ENCODE assay signal across 8 mouse cellular contexts in the genomic region with DNA sequence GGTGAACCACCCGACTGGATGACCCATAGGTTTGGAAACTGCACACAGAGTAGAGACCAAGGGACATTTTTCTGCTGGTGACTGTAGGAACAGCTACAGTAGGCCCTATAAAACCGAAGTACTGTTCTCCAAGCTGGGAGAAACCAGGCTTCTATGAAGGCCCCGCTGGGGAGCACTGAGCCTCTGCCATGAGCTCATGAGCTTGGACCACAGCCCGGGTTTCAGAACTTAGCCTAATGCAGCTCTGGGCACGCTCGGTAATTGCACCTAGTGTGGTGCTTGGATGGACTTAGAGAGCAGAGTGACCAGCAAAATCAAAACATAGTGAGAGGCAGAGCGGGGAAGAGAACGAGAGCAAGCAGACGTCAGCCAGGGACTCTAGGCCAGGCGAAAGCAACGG.
DNase-seq lines count a peak whose midpoint lies in the region; ATAC-seq and TF ChIP-seq lines count a peak whose summit lies in the region.

No protein-coding gene starts in this region.

- H3K36me3 ChIP-seq in hindbrain, postnatal 0 days (ENCODE audit: insufficient read depth, low read length), result no peaks in the 10 kb centered on the region
- no peaks in the 10 kb centered on the region for H3K36me3 ChIP-seq in hindbrain, embryonic 11.5 days (ENCODE audit: control insufficient read depth, insufficient read depth, low read length)
- H3K36me3 ChIP-seq in forebrain, embryonic 14.5 days (ENCODE audit: control insufficient read depth, insufficient read depth, low read length), result no peaks in the 10 kb centered on the region
- H3K36me3 ChIP-seq in liver, embryonic 15.5 days (replicated peaks), result no peaks in the 10 kb centered on the region

- H3K4me3 ChIP-seq in hindbrain, postnatal 0 days (ENCODE audit: low read length), result no peak overlapping the region
- no peak overlapping the region for H3K4me3 ChIP-seq in hindbrain, embryonic 11.5 days (ENCODE audit: low read depth, low read length)
- no peak overlapping the region for H3K4me3 ChIP-seq in forebrain, embryonic 14.5 days (ENCODE audit: low read depth, low read length)
- H3K4me3 ChIP-seq in liver, embryonic 15.5 days (replicated peaks), result no peak overlapping the region

- no peaks in the 10 kb centered on the region for H3K9me3 ChIP-seq in hindbrain, postnatal 0 days (ENCODE audit: low read length)
- no peaks in the 10 kb centered on the region for H3K9me3 ChIP-seq in hindbrain, embryonic 11.5 days (ENCODE audit: control insufficient read depth, low read length)
- H3K9me3 ChIP-seq in forebrain, embryonic 14.5 days (replicated peaks; ENCODE audit: control insufficient read depth, low read length), result no peaks in the 10 kb centered on the region
- H3K9me3 ChIP-seq in liver, embryonic 15.5 days (replicated peaks), result no peaks in the 10 kb centered on the region

- WGBS in hindbrain, postnatal 0 days, result 70% methylated on average over 11 of the region's 11 CpGs
- WGBS in hindbrain, embryonic 11.5 days, result 91% methylated on average over 11 of the region's 11 CpGs
- 91% methylated on average over 11 of the region's 11 CpGs for WGBS in forebrain, embryonic 14.5 days
- 81% methylated on average over 11 of the region's 11 CpGs for WGBS in liver, embryonic 15.5 days (ENCODE audit: insufficient replicate concordance)

- no peak overlapping the region for H3K4me2 ChIP-seq in hindbrain, postnatal 0 days (ENCODE audit: low read depth, low read length)
- H3K4me2 ChIP-seq in hindbrain, embryonic 11.5 days (replicated peaks; ENCODE audit: low read depth, low read length), result no peak overlapping the region
- H3K4me2 ChIP-seq in forebrain, embryonic 14.5 days (ENCODE audit: low read length), result no peak overlapping the region
- H3K4me2 ChIP-seq in liver, embryonic 15.5 days, result peak overlapping the region; percentile 81; the same call in 1 of the 2 replicates

- H3K9ac ChIP-seq in hindbrain, postnatal 0 days (replicated peaks; ENCODE audit: low read length), result no peak overlapping the region
- H3K9ac ChIP-seq in hindbrain, embryonic 11.5 days (ENCODE audit: low read depth, low read length), result no peak overlapping the region
- H3K9ac ChIP-seq in forebrain, embryonic 14.5 days (ENCODE audit: low read length), result no peak overlapping the region
- H3K9ac ChIP-seq in liver, embryonic 15.5 days, result no peak overlapping the region

- H3K27ac ChIP-seq in hindbrain, postnatal 0 days, result no peak overlapping the region
- H3K27ac ChIP-seq in hindbrain, embryonic 11.5 days (ENCODE audit: low read depth, low read length), result no peak overlapping the region
- H3K27ac ChIP-seq in forebrain, embryonic 14.5 days (ENCODE audit: low read depth, low read length), result no peak overlapping the region
- peak overlapping the region; percentile 89 for H3K27ac ChIP-seq in liver, embryonic 15.5 days (replicated peaks)

- peak; percentile 48; the same call in 1 of the 2 replicates for ATAC-seq in hindbrain, postnatal 0 days
- no peak for ATAC-seq in hindbrain, embryonic 11.5 days (ENCODE audit: low FRiP score)
- ATAC-seq in forebrain, embryonic 14.5 days, result no peak
- no peak for ATAC-seq in liver, embryonic 15.5 days (ENCODE audit: insufficient read depth)
- ATAC-seq in frontal cortex, adult (ENCODE audit: low TSS enrichment), result no peak

- no peaks in the 10 kb centered on the region for H3K27me3 ChIP-seq in hindbrain, postnatal 0 days (ENCODE audit: insufficient read depth, low read length)
- H3K27me3 ChIP-seq in hindbrain, embryonic 11.5 days (ENCODE audit: control insufficient read depth, insufficient read depth, low read length), result no peaks in the 10 kb centered on the region
- H3K27me3 ChIP-seq in forebrain, embryonic 14.5 days (replicated peaks; ENCODE audit: control insufficient read depth, insufficient read depth, low read length), result no peaks in the 10 kb centered on the region
- no peaks in the 10 kb centered on the region; the same call in 1 of the 2 replicates for H3K27me3 ChIP-seq in liver, embryonic 15.5 days

- intact Hi-C loops in heart, postnatal 14 days (cut with DNase I), result no loop called here

- TF ChIP-seq CTCF in hindbrain, postnatal 0 days (IDR thresholded peaks at IDR 0.05; ENCODE audit: low read depth), result no peak

- H3K4me1 ChIP-seq in hindbrain, postnatal 0 days (ENCODE audit: insufficient read depth, low read length), result peaks cover 11% of the 10 kb centered on the region
- no peaks in the 10 kb centered on the region for H3K4me1 ChIP-seq in hindbrain, embryonic 11.5 days (replicated peaks; ENCODE audit: control insufficient read depth, insufficient read depth, low read length)
- no peaks in the 10 kb centered on the region for H3K4me1 ChIP-seq in forebrain, embryonic 14.5 days (ENCODE audit: control insufficient read depth, insufficient read depth, low read length)
- peaks cover 51% of the 10 kb centered on the region for H3K4me1 ChIP-seq in liver, embryonic 15.5 days (replicated peaks)

- DNase-seq in hindbrain, postnatal 0 days (ENCODE audit: low spot score), result peak; percentile 78
- DNase-seq in hindbrain, embryonic 11.5 days (ENCODE audit: low spot score), result no peak
- DNase-seq in adrenal gland, postnatal 14 days, result peak; percentile 31
- DNase-seq in forebrain, embryonic 14.5 days (ENCODE audit: low spot score), result peak; percentile 50
- DNase-seq in heart, postnatal 14 days, result peak; percentile 69 to 79
- DNase-seq in thymus, postnatal 36 days, result no peak

Comparison
In these comparisons a context has a peak if more than half of its experiments do, and no peak if none do; other contexts are left out.
1. DNase-seq: peak in hindbrain, postnatal 0 days (single experiment), adrenal gland, postnatal 14 days (single experiment), forebrain, embryonic 14.5 days (single experiment) and heart, postnatal 14 days (2 of 2); none in hindbrain, embryonic 11.5 days (single experiment) and thymus, postnatal 36 days (0 of 2).